Mouse (Mus musculus): Measurements from ENCODE around the gene Gm12258. TPM values are rescaled to one million over a fixed set of nuclear protein-coding genes. Genes with fewer than 3 reads are reported as not detected.
A peak's percentile ranks its signal among the peaks of the same experiment; 100 is the strongest.

Gene Gm12258
- polyA plus RNA-seq, 1 experiment from 2014 or later = 14.2 TPM

DNA sequence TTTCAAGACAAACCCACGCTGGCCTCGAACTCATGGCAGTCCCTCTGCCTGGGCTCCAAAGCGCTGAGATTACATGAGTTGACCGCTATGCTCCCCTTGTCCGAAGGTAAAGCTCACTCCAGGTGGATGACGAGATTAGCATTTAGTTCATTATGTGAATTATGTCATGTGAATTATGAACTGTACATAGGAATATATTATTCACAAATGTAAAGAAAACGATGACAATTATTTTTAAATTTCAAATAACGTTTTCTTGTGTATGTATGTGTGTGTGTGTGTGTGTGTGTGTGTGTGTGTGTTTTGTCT lies 57.4 kb downstream of the Gm12258 start:
- Histone ChIP-seq H3K36me3 (replicated peaks; ENCODE audit: control insufficient read depth, insufficient read depth, low read depth, low read length) (no peaks in the 10 kb centered on the region), H3K9me3 (replicated peaks; ENCODE audit: control insufficient read depth, low read length) (no peaks in the 10 kb centered on the region), H3K9ac (replicated peaks; ENCODE audit: low read length) (no peak overlapping the region), H3K4me2 (ENCODE audit: low read depth, low read length) (peak overlapping the region; percentile 29), H3K4me3 (ENCODE audit: low read depth, low read length) (peak overlapping the region; percentile 75), H3K27ac (replicated peaks; ENCODE audit: low read depth, low read length) (no peak overlapping the region), H3K4me1 (ENCODE audit: control insufficient read depth, insufficient read depth, low read length) (no peaks in the 10 kb centered on the region), H3K27me3 (ENCODE audit: control insufficient read depth, insufficient read depth, low read length) (no peaks in the 10 kb centered on the region)
- no peak for DNase-seq (ENCODE audit: low spot score)
- 4% methylated on average over 8 of the region's 8 CpGs for WGBS
- ATAC-seq (replicated peaks; ENCODE audit: insufficient number of reproducible peaks, low FRiP score, low TSS enrichment, low read depth) = 0 out of 2 replicates have a peak, but pooled peaks have one; percentile 8

DNA sequence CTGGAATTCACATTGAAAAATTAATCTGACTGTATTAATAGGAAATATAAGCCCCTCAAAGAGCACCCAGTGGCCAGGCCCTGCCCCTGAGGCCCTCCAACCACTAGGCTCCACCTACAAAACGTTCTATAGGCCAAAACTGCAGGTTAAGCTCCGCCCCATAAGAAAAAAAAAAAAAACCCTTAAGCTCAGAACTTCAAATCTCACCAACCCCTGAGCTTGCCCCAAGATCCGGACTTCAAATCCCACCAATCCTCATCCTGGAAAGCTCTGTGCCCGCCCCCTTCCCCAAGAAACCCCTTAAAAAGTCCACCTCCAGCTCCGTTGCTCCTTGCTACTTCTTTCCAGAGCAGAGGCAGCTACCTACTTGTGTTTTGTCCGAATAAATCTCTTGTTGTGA lies 57.9 kb downstream of the Gm12258 start:
- no peak overlapping the region for H3K9ac ChIP-seq (replicated peaks; ENCODE audit: low read length)
- ATAC-seq (replicated peaks; ENCODE audit: insufficient number of reproducible peaks, low FRiP score, low TSS enrichment, low read depth) = no peak
- no peaks in the 10 kb centered on the region for H3K27me3 ChIP-seq (ENCODE audit: control insufficient read depth, insufficient read depth, low read length)
- no peaks in the 10 kb centered on the region for H3K36me3 ChIP-seq (replicated peaks; ENCODE audit: control insufficient read depth, insufficient read depth, low read depth, low read length)
- DNase-seq (ENCODE audit: low spot score) = peak; percentile 45
- H3K4me3 ChIP-seq (ENCODE audit: low read depth, low read length) = no peak overlapping the region
- WGBS = 39% methylated on average over 6 of the region's 6 CpGs
- H3K4me1 ChIP-seq (ENCODE audit: control insufficient read depth, insufficient read depth, low read length) = no peaks in the 10 kb centered on the region
- H3K4me2 ChIP-seq (ENCODE audit: low read depth, low read length) = no peak overlapping the region
- no peak overlapping the region for H3K27ac ChIP-seq (replicated peaks; ENCODE audit: low read depth, low read length)
- H3K9me3 ChIP-seq (replicated peaks; ENCODE audit: control insufficient read depth, low read length) = no peaks in the 10 kb centered on the region

Other genes starting within 250 kb of the Gm12258 start
- gene 2210407C18Rik, start 231.1 kb upstream of the Gm12258 start, polyA plus RNA-seq (2014; fragmentation: Nextera tagmentation; extraction: Ambion mirVana) = not detected in 2 replicates
- gene Olfr323, start 216.7 kb upstream of the Gm12258 start, polyA plus RNA-seq (2014; fragmentation: Nextera tagmentation; extraction: Ambion mirVana) = not detected in 2 replicates
- gene Trim58, start 206.7 kb upstream of the Gm12258 start, polyA plus RNA-seq (2014; fragmentation: Nextera tagmentation; extraction: Ambion mirVana) = 0.28 and 0.43 TPM in 2 replicates
- gene Olfr322, start 188.4 kb upstream of the Gm12258 start, polyA plus RNA-seq (2014; fragmentation: Nextera tagmentation; extraction: Ambion mirVana) = not detected in 2 replicates
- not detected in 2 replicates for gene Olfr320, start 166.1 kb upstream of the Gm12258 start, polyA plus RNA-seq (2014; fragmentation: Nextera tagmentation; extraction: Ambion mirVana)
- gene Olfr319, start 148.0 kb upstream of the Gm12258 start, polyA plus RNA-seq (2014; fragmentation: Nextera tagmentation; extraction: Ambion mirVana) = not detected in 2 replicates
- gene Olfr318, start 123.1 kb upstream of the Gm12258 start, polyA plus RNA-seq (2014; fragmentation: Nextera tagmentation; extraction: Ambion mirVana) = not detected in 2 replicates
- not detected in 2 replicates for gene Olfr317, start 107.9 kb upstream of the Gm12258 start, polyA plus RNA-seq (2014; fragmentation: Nextera tagmentation; extraction: Ambion mirVana)
- gene Olfr316, start 94.4 kb upstream of the Gm12258 start, polyA plus RNA-seq (2014; fragmentation: Nextera tagmentation; extraction: Ambion mirVana) = not detected in 2 replicates
- not detected in 2 replicates for gene Olfr315, start 74.0 kb upstream of the Gm12258 start, polyA plus RNA-seq (2014; fragmentation: Nextera tagmentation; extraction: Ambion mirVana)
- gene Olfr314, start 64.2 kb upstream of the Gm12258 start, polyA plus RNA-seq (2014; fragmentation: Nextera tagmentation; extraction: Ambion mirVana) = not detected in 2 replicates
- gene Fam183b, start 45.2 kb upstream of the Gm12258 start, polyA plus RNA-seq (2014; fragmentation: Nextera tagmentation; extraction: Ambion mirVana) = 2.2 and 2.6 TPM in 2 replicates
- not detected in 2 replicates for gene Olfr313, start 32.2 kb upstream of the Gm12258 start, polyA plus RNA-seq (2014; fragmentation: Nextera tagmentation; extraction: Ambion mirVana)
- gene Olfr312, start 17.9 kb upstream of the Gm12258 start, polyA plus RNA-seq (2014; fragmentation: Nextera tagmentation; extraction: Ambion mirVana) = not detected in 2 replicates
- gene Olfr311, start 7.9 kb upstream of the Gm12258 start, polyA plus RNA-seq (2014; fragmentation: Nextera tagmentation; extraction: Ambion mirVana) = not detected in 2 replicates
- gene 2810021J22Rik, start 20.1 kb downstream of the Gm12258 start, polyA plus RNA-seq (2014; fragmentation: Nextera tagmentation; extraction: Ambion mirVana) = 10.4 and 11.2 TPM in 2 replicates
- 7.6 and 8.3 TPM in 2 replicates for gene Zfp39, start 57.1 kb downstream of the Gm12258 start, polyA plus RNA-seq (2014; fragmentation: Nextera tagmentation; extraction: Ambion mirVana)
- 0.04 and 0.10 TPM in 2 replicates for gene Btnl10, start 70.8 kb downstream of the Gm12258 start, polyA plus RNA-seq (2014; fragmentation: Nextera tagmentation; extraction: Ambion mirVana)
- 315 and 331 TPM in 2 replicates for gene Rnf187, start 91.8 kb downstream of the Gm12258 start, polyA plus RNA-seq (2014; fragmentation: Nextera tagmentation; extraction: Ambion mirVana)
- 45.1 and 52.2 TPM in 2 replicates for gene Hist3h2ba, start 101.8 kb downstream of the Gm12258 start, polyA plus RNA-seq (2014; fragmentation: Nextera tagmentation; extraction: Ambion mirVana)
- gene Hist3h2a, start 107.5 kb downstream of the Gm12258 start, polyA plus RNA-seq (2014; fragmentation: Nextera tagmentation; extraction: Ambion mirVana) = 33.0 and 35.0 TPM in 2 replicates
- 0.14 and 0.39 TPM in 2 replicates for gene Trim17, start 107.5 kb downstream of the Gm12258 start, polyA plus RNA-seq (2014; fragmentation: Nextera tagmentation; extraction: Ambion mirVana)
- gene Trim11, start 130.9 kb downstream of the Gm12258 start, polyA plus RNA-seq (2014; fragmentation: Nextera tagmentation; extraction: Ambion mirVana) = 15.0 and 18.4 TPM in 2 replicates